Mouse (Mus musculus) intestine, postnatal 0 days (tissue): Measurements from ENCODE around the gene Arl4c. TPM values are rescaled to one million over a fixed set of nuclear protein-coding genes. Genes with fewer than 3 reads are reported as not detected.
"Not testable (repeated sequence)": the region's sequence is repeated elsewhere in the genome, so short reads cannot be mapped to it uniquely, and the experiment has no call there.

Source experiments
- ATAC-seq: fragments of 200-750 bp; cut with Nextera tagmentation; 2 replicates; pipeline ENCODE4 v1.8.0; 2017; ENCODE audit warnings: mild to moderate bottlenecking, moderate TSS enrichment, moderate library complexity
- H3K27ac ChIP-seq: fragments of 300-500 bp; sonication (generic); 2 replicates; pipeline ENCODE4 v1.5.1; 2014; ENCODE audit warnings: mild to moderate bottlenecking, low read depth, low read length, moderate library complexity
- H3K27me3 ChIP-seq: fragments of 300-500 bp; sonication (generic); replicated peaks from 2 replicates; pipeline ENCODE4 v1.6.1; 2014; ENCODE audit warnings: low read length, mixed read lengths; ENCODE audit not compliant: control insufficient read depth, insufficient read depth
- H3K36me3 ChIP-seq: fragments of 300-500 bp; sonication (generic); 2 replicates; pipeline ENCODE4 v1.6.1; 2014; ENCODE audit warnings: mild to moderate bottlenecking, moderate library complexity; ENCODE audit not compliant: control insufficient read depth, insufficient read depth
- H3K4me1 ChIP-seq: fragments of 300-500 bp; sonication (generic); replicated peaks from 2 replicates; pipeline ENCODE4 v1.6.1; 2014; ENCODE audit warnings: antibody characterized with exemption, low read length, mixed read lengths; ENCODE audit not compliant: control insufficient read depth, insufficient read depth
- H3K4me2 ChIP-seq: fragments of 300-500 bp; sonication (generic); replicated peaks from 2 replicates; pipeline ENCODE4 v1.6.1; 2014; ENCODE audit warnings: low read depth, mild to moderate bottlenecking, moderate library complexity
- H3K4me3 ChIP-seq: fragments of 300-500 bp; sonication (generic); 2 replicates; pipeline ENCODE4 v1.5.1; 2014; ENCODE audit warnings: low read depth, low read length
- H3K9ac ChIP-seq: fragments of 300-500 bp; sonication (generic); 2 replicates; pipeline ENCODE4 v1.6.1; 2014; ENCODE audit warnings: mild to moderate bottlenecking, low read depth, low read length
- H3K9me3 ChIP-seq: fragments of 300-500 bp; sonication (generic); 2 replicates; pipeline ENCODE4 v1.6.1; 2016; ENCODE audit warnings: mixed run types; ENCODE audit not compliant: control insufficient read depth
- CTCF ChIP-seq: sonication (generic); IDR thresholded peaks from 2 replicates; pipeline ENCODE4 v1.5.1; 2016; ENCODE audit warnings: low read depth, mild to moderate bottlenecking, control low read depth, antibody characterized with exemption, moderate library complexity
- WGBS: fragments of 180-500 bp; shearing (Covaris S2); extraction: QIAGEN DNeasy Blood & Tissue Kit; methylation state at CpG from one replicate; pipeline ENCODE4 v1.1.7; 2014; 5-methylcytosine and 5-hydroxymethylcytosine counted together
- polyA plus RNA-seq: library from polyadenylated mRNA; unstranded; fragments of >200 nt; fragmentation: Nextera tagmentation; extraction: Ambion mirVana; gene quantifications from 2 replicates; pipeline ENCODE4 v1.2.1, GENCODE M21; 2015

The Arl4c gene
- polyA plus RNA-seq, 1 experiment from 2014 or later, result 2.6 TPM

- Histone ChIP-seq H3K9ac (no peak overlapping the region), H3K4me1 (no peaks in the 10 kb centered on the region), H3K4me2 (no peak overlapping the region), H3K27me3 (no peaks in the 10 kb centered on the region), H3K4me3 (no peak overlapping the region), H3K27ac (no peak overlapping the region), H3K9me3 (no peaks in the 10 kb centered on the region), H3K36me3 (no peaks in the 10 kb centered on the region)
- ATAC-seq, result no peak
- TF ChIP-seq CTCF, result no peak
- 73% methylated on average over 5 of the region's 5 CpGs for WGBS
Measured at GRCm38 (mm10) chr1:88643181-88643823, 58.7 kb downstream of the Arl4c start.

- Histone ChIP-seq H3K4me1 (no peaks in the 10 kb centered on the region), H3K9ac (no peak overlapping the region), H3K27me3 (no peaks in the 10 kb centered on the region), H3K4me2 (no peak overlapping the region), H3K4me3 (no peak overlapping the region), H3K27ac (no peak overlapping the region), H3K9me3 (no peaks in the 10 kb centered on the region), H3K36me3 (no peaks in the 10 kb centered on the region)
- TF ChIP-seq CTCF, result no peak
- 81% methylated on average over 4 of the region's 4 CpGs for WGBS
- no peak for ATAC-seq
Measured at GRCm38 (mm10) chr1:88642735-88643134, 59.3 kb downstream of the Arl4c start.

DNA sequence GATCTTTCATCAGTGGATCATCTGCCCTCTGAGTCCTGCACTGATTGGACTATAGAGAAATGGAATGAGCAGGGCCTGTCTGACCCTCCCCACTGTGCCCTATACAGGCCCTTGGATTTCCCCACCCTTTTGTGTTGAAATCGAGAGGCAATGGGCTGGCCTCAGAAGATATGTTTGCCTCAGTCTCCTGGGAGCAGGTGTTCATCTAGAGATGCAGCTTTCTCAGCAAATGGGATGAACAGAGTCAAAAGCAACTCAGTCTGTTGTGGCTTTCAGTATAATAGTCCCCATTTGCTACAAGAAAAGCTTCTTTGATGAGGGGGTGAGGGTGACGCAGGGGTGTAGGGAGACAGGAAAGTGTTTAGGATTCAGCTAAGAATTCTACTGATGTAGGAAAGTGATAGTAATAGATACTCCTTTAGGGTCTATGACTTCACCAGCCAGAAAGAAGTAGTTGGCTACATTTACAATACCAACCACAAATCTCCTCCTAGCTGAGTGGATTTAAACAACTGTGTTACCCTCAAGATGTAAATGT lies 60.3 kb downstream of the Arl4c start:
- no peaks in the 10 kb centered on the region for H3K27me3 ChIP-seq
- H3K4me1 ChIP-seq, result no peaks in the 10 kb centered on the region
- H3K9me3 ChIP-seq, result no peaks in the 10 kb centered on the region
- H3K9ac ChIP-seq, result no peak overlapping the region
- H3K27ac ChIP-seq, result no peak overlapping the region
- no peak overlapping the region for H3K4me2 ChIP-seq
- no peak for ATAC-seq
- no peak for TF ChIP-seq CTCF
- no peaks in the 10 kb centered on the region for H3K36me3 ChIP-seq
- WGBS, result 74% methylated on average over 2 of the region's 2 CpGs
- H3K4me3 ChIP-seq, result no peak overlapping the region

- no peak overlapping the region for H3K4me2 ChIP-seq
- H3K27ac ChIP-seq, result no peak overlapping the region
- WGBS, result 85% methylated on average over 3 of the region's 3 CpGs
- no peaks in the 10 kb centered on the region for H3K9me3 ChIP-seq
- H3K4me1 ChIP-seq, result no peaks in the 10 kb centered on the region
- ATAC-seq, result no peak
- H3K27me3 ChIP-seq, result no peaks in the 10 kb centered on the region
- no peak overlapping the region for H3K9ac ChIP-seq
- no peak for TF ChIP-seq CTCF
- no peak overlapping the region for H3K4me3 ChIP-seq
- H3K36me3 ChIP-seq, result no peaks in the 10 kb centered on the region
Measured at GRCm38 (mm10) chr1:88641194-88641593, 60.8 kb downstream of the Arl4c start.

DNA sequence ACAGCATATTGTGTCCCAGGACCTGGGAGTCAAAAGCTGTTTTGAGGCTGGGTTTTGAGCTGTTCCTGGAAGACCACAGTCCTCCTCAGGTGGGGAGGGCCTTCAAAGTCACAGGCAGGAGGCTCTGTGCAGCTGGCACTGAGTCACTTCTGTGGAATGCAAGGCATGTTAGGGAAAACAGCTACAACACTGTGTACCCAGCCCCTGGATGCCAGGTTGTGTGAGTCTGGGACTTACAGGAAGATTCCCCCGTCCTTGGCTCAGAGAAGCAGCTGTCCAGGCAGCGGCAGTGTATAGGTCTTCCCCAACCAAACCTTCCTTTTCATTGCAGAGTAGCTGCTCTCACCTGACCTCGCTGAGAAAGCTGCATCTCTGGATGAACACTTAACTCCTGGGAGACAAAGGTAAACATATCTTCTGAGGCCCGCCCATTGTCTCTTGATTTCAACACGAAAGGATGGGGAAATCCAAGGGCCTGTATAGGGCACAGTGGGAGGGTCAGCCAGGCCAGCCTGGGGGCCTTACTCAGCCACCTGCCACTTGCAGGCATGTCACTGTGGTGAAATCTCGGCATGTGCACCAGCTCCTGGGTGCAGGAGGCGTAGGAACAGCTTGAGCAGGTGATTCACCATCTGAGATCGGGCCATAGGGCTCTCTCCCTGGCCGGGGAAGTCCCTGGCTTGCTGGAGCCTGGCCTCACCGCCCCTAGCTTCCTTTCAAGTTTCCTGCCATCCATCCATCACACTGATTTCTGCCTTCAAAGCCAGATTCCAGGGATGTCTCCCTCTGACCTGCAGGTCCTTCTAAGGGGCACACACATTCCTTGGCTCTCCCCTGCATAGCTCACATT lies 62.4 kb downstream of the Arl4c start:
- Histone ChIP-seq H3K9me3 (no peaks in the 10 kb centered on the region), H3K9ac (no peak overlapping the region), H3K27me3 (no peaks in the 10 kb centered on the region), H3K27ac (0 out of 2 replicates have a peak overlapping the region, but pooled peaks have one; percentile 35), H3K4me1 (no peaks in the 10 kb centered on the region), H3K4me3 (no peak overlapping the region), H3K36me3 (no peaks in the 10 kb centered on the region), H3K4me2 (no peak overlapping the region)
- ATAC-seq, result peak; percentile 33; the same call in 1 of the 2 replicates
- WGBS, result 25% methylated on average over 10 of the region's 10 CpGs
- no peak for TF ChIP-seq CTCF

GRCm38 (mm10) chr1:88638622-88639021 lies 63.4 kb downstream of the Arl4c start:
- Histone ChIP-seq H3K27me3 (no peaks in the 10 kb centered on the region), H3K9ac (no peak overlapping the region), H3K36me3 (no peaks in the 10 kb centered on the region), H3K4me2 (no peak overlapping the region), H3K4me1 (no peaks in the 10 kb centered on the region), H3K9me3 (no peaks in the 10 kb centered on the region), H3K27ac (no peak overlapping the region), H3K4me3 (no peak overlapping the region)
- peak; percentile 69; the same call in 1 of the 2 replicates for ATAC-seq
- no peak for TF ChIP-seq CTCF
- WGBS, result 44% methylated on average over 4 of the region's 4 CpGs

DNA sequence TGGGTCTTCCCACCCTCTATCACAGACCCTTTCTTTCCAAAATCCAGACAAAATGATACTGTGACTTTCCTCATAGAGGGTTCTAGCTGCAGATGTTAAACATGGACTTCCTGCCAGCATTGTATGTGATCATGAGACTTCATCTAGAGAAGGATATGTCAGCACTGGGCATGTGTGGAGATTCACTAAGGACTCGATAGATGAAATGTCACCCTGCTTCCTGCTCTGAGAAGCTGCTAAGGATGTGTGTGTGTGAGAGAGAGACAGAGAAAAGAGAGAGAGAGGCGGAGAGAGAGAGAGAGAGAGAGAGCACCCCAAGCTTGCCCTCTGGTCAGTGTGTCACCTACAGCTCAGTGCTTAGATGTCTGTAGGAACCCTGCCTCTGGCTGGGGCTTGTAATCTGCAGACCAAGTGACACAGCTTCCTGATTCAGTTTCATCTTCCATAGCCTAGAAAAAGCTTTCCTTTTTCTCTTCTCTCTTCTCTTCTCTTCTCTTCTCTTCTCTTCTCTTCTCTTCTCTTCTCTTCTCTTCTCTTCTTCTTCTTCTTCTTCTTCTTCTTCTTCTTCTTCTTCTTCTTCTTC lies 65.4 kb downstream of the Arl4c start:
- H3K36me3 ChIP-seq, H3K4me3 ChIP-seq, H3K9ac ChIP-seq, H3K27me3 ChIP-seq, H3K9me3 ChIP-seq, ATAC-seq, H3K4me2 ChIP-seq, H3K4me1 ChIP-seq, H3K27ac ChIP-seq: not testable (repeated sequence)
- WGBS, result 71% methylated on average over 2 of the region's 2 CpGs
